Mouse (Mus musculus) adrenal gland, postnatal 36 days (tissue): ENCODE data around the gene Atxn2l. TPM values are rescaled to one million over a fixed set of nuclear protein-coding genes. Genes with fewer than 3 reads are reported as not detected.
"Not testable (repeated sequence)": the region's sequence is repeated elsewhere in the genome, so short reads cannot be mapped to it uniquely, and the experiment has no call there.

ENCODE experiments used
- DNase-seq, 2 experiments: peaks; one replicate each; pipeline ENCODE4 v3.0.0; 2021; ENCODE audit warnings: mixed read lengths in 1 of 2
- total RNA-seq, 2 experiments: library from RNA; stranded (reverse); gene quantifications; 2 replicates each; pipeline ENCODE4 v1.2.3; 2021

Atxn2l gene
- total RNA-seq, 2 experiments from 2014 or later: 82.9 to 112 TPM

DNA sequence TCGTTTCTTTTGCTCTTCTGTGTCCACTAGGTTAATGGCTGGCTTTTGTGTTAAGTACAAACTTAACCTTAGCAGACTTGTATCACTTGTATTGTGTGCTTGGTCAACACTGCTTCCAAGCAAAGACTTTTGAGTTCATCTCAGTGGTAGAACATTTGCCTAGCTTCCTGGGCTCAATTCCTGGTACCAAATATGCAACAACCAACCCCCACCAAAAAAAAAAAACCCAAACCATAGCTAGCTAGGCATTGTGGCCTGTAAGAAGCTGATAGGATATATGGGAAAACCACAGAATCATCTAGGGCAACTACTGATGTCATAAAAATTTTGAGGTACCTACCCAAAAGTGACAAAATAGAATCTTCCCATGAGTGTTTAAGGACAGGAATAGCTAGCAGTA lies 12.2 kb downstream of the Atxn2l start:
- DNase-seq: no peak

DNA sequence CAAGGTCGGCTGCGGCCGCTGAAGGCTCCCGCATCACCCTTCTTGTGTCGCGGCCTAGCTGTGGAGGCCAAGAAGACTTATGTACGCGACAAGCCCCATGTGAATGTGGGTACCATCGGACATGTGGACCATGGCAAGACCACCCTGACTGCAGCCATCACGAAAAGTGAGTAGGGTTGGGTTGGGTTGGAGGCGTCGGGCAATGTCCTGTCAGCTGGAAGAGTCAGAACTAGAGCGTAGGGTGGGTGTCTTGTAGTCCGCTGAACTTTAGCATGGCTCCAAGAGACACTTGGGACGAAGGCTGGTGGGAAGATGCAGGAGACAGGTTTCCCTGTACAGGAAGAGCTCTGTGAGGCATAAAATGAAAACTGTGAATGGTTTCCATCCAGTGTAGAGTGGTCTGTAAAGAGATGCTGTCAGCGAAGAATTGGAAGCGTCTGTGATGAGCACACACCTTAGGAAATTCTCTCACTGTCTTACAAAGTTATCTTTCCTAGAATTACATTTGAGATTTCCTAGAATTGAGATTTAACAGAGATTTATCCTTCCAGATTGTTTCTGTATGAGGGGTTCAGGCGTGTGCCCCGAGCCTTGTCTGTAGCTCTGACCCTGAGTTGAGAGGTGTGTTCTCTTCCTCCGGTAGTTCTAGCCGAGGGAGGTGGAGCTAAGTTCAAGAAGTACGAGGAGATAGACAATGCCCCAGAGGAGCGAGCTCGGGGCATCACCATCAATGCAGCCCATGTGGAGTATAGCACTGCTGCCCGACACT lies 15.4 kb downstream of the Atxn2l start:
- DNase-seq: not testable (repeated sequence)

DNA sequence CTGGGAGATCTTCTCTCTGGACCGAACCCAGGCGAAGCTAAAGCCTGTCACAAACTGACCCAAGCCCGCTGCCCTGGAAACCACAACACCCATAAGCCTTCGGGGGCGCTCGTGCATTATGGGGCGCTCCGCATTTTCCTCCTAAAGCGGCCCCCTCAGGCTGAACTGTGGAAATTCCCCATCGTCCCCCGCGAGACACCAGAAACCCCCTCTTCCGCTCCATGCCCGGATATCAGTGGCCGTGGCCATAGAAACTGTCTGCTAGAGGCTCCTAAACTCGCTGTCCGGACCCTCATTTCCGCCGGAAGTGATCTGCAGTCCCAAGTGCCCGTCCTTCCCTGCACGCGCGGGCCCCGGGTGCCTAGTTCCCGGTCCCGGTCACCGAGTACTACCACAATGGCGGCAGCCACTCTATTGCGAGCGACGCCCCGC lies 16.2 kb downstream of the Atxn2l start, which contains the start of gene Tufm:
TSS of gene Tufm (plus strand) at position 310 of the 432 bp plus-strand sequence.
- DNase-seq: peak; percentile 97 to 98

DNA sequence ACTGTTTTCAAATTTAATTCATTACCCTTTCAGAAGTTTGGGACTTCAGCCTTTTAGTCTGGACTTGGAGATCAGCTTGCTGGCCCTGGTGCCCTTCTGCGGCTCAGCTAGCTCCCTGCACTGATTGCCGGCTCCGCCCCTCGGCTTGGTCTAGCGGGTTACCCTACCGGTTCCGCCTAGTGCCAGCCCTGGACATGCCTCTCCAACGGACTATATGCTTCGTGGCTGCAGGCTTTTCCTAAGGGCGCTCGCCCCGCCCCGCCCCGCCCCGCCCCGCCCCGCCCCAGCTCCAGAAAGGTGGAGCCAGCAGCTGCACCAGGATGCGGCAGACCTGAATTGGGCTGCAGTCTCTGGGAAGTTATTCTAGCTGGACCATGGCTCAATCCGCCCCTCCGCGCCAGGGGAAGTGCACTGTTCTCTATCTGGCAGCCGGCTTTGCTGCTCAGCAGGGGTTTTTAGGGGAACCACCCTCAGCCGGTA lies 20.8 kb downstream of the Atxn2l start:
- peak; percentile 95 for DNase-seq

DNA sequence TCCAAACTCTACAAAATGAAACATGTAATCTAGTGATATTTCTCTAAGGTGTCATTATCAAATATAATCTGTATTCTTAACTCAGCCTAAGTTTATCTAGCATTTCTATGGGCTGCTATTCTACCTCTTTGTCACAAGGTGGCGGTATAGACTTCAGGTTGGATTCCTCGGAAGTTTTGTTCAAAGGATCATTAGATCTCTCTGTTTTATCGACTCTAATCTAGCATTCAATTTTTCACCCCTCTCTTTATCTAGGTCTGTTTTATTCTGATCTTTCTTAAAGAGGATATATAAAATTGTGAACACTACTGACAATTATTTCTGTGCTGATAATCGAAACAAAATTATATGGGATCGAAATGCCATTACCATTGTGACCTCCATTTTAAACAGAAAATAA lies 21.5 kb downstream of the Atxn2l start:
- no peak for DNase-seq

DNA sequence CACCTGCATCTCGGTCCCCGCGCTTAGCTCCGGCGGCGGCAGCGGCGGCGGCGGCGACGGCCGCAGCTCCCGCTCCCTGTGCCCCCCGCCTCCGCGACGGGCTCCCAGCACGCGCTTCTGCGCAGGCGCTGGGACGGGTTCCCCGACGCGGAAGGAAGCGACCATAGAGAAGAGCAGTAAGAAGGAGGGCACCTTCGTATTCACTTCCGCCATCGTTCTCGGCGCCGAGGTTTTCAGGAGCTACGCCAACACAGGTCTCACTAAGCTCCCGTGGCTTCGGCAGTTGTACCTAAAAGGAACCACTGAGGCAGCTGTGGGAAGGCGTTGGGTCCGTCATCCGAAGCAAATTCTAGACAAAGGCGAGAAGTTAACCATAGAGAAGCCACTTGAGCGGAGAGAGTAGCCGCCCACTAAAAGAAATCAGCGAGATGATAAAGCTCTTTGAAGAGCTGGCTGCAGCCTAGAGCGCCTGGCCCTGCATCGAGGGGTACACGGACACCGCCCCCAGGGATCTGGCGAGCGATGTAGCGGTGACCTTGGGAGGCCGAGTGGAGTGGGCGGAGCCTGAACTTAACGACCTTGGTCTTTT lies 28.1 kb downstream of the Atxn2l start, which contains the start of gene Sh2b1:
TSS of gene Sh2b1 (minus strand) at position 432 of the 589 bp plus-strand sequence.
- DNase-seq: peak; percentile 89 to 93

DNA sequence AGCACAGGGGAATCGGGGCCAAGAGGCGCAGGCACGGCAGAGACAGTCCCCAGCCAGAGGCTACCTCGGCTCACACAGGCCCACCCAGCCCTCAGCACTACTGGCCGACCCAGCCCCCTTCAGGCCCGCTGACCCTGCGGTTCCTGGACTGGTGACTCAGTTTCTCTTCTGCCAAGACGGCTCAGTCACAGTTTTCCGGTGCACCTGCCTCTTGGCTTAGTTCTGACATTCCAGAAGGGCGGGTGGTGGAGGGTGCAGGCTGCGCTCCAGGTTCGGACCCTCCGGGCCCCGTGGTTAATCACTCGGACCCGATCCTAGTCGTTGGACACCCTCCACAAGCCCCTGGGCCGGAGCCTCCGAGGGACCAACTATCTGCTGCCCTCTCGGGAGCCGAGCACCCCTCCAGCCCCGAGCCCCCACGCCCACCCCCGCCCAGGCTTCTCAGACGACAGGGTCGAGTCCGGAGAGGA lies 28.7 kb downstream of the Atxn2l start:
- DNase-seq: peak; percentile 28 to 36

DNA sequence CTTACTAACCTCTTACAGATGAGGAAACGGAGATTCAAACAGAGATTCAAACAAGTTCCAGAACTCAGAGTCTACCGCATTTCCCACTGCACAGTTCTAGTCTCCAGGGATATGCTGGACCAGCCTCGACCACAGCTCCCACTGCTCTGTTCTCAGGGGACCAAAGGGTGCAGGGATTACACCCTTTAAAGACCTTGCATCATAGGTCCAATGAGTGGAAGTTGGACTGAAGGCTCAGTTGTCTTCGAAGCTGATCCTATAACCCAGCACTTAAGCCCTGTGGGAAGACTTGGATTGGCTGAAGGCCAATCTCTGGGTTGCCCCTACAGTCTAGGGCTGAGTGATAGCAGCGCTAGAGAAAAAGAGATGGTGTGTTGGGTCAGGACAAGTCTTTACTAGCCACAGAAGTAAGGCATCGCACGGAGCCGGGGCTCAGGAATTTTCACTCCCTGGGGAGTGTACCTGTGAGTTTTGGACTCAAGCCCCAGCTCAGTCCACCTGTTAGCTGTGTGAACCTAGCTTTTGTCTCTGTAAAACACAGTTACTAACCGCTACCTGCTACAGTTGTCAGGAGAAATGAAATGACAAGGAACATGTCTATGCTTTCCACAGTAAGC lies 29.7 kb downstream of the Atxn2l start:
- no peak for DNase-seq

DNA sequence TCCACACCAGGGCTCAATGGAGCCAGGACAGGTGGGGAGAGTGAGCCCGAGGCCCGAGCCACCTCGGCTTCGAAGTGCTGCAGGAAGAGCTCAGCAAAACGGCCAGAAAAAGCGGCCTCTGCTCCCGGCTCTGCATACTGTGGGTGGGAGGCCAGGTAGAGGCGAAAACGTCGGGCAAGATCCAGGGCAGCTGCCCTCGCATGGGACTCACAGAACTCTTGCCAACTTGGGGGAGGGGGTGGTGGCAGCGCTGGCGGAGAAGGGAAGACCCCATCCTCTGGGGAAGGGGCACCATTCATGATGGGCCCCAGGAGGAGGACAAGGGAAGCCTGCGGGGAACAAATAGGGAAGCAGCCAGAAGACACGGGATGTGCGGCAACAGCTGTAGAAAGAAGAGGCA lies 30.5 kb downstream of the Atxn2l start:
- DNase-seq: no peak

DNA sequence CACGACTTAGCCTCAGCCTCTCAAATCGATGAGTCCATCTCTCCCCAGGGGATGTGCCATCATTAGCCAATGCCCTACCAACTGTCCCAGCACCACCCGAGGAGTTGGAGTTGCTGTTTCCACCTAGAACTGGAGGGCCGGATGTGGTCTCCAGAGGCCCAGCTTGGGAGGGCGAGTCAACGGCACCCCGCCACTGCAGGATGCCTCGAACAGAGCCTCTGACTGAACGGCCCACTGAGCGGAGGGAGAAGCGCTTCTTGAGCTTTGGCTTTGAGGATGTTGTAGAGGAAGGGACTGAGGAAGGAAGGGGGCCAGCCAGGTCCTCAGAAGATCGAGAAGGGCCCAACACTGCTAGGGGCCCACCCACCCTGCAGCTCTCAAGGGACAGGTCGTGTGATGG lies 30.9 kb downstream of the Atxn2l start:
- DNase-seq: no peak

DNA sequence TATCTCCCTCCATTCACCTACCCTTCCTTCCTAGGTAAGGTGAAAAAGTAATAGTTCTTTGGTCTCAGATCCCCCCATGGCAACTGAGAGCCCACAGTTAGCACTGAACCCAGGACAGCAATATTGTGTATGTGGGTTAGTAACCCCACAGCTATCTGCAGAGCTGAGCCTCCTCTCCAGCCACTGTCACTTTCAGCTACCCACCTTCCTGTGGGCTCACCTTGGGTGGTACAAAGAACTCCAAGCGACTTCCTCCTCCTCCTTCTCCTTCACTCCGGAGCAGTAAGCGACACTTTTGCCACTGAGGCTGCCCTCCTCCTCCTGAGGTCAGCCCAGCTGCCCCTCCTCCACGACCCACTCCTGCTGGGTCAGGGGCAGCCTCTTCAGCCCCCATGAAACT lies 31.4 kb downstream of the Atxn2l start:
- DNase-seq: no peak

DNA sequence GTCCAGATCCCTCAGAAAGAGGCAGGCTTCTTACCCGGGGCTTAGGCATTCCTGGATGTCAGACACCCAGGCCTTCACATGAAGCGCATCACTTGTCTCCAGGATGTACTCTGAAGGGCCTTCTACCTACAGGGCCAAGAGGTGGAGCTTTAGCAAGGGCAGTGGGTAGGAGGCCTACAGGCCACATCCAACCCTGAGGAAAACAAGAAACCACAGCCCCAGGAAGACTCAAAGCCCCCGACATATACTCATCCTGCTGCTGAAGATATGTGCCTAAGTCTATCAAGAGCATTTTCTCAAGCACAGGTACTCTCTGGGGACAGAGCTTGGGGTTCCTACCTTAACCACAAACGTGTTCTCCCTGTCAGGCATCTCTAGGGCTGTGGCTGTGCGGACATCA lies 31.9 kb downstream of the Atxn2l start:
- DNase-seq: no peak

DNA sequence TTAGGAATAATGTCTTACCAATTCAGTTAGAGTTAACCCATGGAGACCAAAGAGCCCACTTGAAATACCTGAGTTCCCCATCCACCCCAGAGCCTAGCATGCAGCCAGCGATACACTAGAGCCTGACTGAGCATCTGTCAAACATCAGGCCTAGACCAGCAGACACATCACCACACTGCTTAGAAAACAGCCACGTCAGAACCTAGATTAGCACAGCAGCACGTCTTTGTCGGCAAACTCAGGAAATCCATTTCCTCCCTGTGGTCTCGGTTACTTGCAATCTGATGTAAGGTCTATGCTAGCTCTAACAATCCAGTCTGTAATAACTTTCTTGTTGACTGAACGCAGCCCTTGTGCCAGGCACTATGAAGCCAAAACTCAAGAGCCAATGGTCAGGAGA lies 33.2 kb downstream of the Atxn2l start:
- DNase-seq: no peak

DNA sequence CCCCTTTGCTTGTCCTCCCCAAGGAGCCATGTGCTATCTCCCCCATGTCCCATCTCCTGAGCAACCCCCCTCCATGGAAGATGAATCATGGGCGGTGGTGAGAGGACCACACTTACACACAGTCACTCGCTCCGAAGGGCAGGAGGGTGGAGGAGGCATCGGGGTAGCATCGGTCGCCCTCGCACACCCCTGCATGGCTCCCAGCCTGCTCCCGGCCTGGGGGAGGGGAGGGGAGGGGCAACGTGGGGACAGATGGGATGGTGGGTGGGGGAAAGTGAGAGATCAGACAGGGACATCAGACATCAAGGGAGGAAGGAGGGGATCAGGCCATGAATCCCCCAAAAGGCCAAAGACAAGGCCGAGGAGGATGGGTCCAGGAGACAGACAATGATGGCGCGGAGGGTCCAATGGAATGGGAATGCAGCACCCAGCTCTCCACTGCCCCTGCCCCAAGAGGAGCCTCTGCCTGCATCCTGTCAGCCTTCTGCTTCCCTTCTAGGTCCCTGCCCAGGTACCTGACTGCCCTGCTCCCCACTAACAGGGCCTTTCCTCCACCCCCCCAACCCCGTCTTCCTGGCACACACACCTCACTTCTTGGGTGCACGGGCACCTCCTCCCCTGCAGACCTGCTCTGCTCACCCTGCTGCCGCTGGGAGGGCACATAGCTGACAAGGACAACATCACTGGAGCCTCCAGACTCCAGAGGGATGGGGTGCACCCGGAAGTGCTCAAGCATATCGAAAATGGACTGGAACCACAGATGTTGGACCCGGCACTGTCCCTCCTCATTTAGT lies 35.2 kb downstream of the Atxn2l start:
- DNase-seq: no peak

DNA sequence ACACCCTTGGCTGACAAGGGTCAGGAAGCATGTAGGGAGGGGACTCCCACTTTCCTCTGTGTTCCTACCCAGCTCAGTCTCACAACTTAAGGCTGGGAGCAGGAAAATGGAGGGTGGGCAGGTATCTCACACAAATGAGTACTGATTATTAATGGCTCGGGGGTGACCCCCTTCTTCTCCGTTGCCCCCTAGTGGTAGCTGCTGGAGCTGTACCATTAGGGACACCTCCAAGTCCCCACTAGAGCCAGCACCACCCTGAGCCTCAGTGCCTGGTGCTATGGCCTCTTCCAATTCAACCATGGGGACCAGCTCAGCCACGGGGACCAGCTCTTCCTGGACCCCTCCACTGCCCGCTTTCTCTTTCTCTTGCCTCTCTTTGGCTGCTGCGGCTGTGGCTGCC lies 36.0 kb downstream of the Atxn2l start:
- DNase-seq: peak; percentile 61 to 74

DNA sequence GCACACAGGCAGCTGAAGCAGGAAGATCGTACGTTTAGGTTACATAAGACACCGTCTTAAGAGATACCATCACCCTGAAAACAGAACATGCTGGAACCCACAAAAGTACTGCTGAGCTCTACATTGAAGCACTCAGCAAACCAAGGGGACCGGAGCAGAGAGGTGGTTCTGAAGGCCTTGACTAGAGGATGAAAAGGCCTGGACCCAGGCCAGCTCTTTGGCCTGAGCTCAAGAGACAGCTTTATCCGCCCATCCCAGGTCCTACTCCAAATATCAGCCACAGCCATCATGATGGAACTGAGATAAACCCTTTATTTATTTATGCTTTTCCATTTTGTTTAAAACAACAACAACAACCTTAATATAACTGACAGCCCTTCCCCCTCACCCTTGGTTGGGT lies 36.5 kb downstream of the Atxn2l start:
- peak; percentile 64 to 69 for DNase-seq

DNA sequence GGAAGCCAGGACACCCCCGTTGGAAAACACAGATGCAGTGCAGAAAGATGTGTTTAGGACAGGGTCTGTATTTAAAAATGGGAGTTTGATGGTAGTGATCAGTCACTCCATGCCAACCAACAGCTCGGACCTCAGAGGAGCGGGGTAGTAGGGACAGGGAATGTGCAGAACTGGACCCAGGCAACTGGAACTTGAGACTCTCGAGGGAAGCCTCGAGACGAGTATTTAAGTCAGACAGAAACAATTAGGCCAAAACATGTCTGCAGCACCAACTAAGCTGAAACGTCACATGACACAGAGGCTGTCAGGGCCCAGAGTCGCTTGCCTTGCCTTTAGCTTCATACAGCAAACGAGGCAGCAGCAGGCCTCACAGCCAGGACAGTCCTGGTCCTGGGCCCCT lies 37.1 kb downstream of the Atxn2l start:
- DNase-seq: no peak

DNA sequence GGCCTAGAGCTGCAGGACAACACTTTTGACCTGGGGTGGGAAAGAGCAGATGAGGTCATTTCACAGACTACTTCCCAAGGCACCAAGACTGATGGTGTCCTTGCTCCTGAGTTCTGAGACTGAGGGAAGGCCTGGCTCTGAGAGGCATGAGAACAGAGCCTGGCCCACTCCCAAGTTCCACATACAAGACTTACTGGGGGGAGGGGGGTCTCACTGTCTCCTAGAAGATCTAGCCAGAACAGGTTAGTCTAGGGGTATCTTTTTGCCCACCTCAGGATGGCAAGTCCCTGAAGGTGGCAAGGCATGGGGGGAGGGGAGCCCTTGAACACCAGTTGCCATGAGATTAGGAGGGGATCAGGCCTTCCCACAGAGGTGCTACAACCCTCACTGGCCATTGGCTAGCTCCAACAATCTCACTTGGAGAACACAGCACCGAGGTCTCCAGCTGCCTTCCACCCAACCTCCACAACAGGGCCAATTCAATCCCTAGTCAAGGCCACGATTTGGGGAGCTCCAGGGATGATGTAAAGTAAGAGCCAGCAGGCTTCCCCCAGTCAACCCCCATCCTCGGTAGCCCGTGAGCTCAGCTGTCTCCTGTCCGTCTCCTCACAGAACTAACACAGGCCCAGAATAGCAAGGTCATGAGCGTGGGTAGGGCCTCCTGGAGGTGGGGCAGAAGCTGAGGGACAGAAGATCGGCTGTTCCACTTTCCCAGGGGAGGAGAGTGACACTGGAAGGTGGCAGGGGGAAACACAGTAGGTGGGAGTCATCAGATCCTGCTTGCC lies 37.8 kb downstream of the Atxn2l start:
- DNase-seq: peak; percentile 68

DNA sequence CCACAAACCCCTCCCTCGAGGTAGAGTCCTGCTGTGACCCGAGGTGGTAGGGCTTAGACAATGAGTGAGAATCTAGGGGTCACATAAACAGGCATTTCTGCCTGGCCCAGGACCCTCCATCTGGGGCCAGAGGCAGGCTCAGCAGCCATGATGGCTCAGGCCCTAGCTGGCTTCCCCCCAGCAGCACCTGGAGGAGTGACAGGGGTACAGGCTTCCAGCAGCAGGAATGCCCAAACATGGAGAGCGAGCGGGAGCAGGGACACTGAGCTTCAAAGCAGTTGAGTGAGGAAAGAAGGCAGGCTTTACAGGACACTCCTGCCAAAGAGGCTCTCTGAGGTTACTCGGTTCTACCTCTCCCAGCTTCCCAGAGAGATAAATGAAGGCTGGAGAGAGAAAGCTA lies 38.4 kb downstream of the Atxn2l start:
- DNase-seq: peak in 1 of 2 experiments; percentile 19

DNA sequence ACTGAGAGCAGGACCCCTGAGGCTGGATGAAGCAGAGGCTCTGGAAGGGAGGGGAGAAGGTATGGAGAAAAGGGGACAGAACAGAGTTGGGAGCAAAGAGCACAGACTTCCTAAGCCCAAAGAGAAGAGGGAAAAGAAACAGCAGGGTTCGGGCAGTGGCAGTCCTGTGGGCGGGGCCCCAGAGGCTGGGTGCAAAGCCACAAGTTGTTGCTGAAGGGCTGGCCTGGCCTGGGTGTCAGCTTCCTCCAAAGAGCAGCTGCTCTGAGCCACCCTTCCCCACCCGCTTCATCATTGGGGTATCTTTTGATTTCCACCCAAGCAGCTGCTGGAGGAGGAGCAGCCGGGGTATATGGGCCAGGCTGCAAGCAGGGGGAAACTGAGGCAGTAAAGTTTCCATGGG lies 39.1 kb downstream of the Atxn2l start:
- DNase-seq: peak in 1 of 2 experiments; percentile 40

DNA sequence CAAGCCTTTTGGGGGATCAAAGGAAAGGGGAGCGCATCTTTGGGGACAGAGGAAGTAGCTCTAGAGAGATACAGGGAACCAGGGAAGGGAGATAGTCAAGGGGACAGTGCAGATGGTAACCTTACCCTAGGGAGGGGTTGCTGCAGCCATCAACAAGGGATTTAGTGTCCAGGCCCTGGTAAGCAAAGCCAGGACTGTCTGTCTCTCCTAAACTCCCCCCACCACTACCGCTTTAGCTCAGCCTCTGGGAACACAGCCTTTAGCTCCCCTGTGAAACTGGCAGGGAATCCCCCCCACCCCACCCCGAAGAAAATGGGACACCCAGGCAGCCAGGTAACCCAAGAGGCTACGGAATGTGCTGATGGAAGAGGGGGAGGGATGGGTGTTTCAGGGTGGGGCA lies 39.7 kb downstream of the Atxn2l start:
- no peak for DNase-seq
